Comparison of ENCODE assay signal across 9 mouse cellular contexts in the genomic region with DNA sequence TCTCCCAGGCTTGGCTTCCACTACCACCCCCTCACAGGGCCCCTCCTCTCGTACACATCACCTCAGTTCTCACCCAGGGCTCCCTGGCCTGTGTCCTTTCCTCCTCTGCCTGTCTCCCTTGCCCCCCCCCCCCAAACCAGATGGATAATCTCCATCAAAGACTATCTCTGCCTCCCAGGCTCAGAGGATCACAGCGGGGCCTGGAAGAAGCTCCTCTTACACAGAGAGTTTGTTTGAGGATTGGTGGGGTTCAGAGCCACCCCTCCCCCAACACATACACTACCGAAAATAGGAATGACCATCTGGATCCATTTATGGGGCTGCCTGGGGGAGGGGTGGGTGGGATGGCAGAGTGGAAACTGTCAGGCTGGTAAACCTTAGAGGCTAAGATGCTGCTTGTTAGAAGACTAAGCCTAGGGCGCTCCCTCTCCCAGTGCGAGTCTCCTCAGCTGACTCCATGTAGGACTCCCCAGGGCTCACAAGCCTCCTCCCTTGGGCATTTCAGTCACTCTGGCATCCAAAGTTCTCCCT. TPM values are rescaled to one million over a fixed set of nuclear protein-coding genes. Genes with fewer than 3 reads are reported as not detected.
DNase-seq lines count a peak whose midpoint lies in the region; ATAC-seq lines count a peak whose summit lies in the region.
"Had no signal": no experiment of that assay in that cellular context is flagged by ENCODE, and none has a peak within 500 bp of the region (broad histone marks: within the 10 kb centered on the region; RNA-seq: fewer than 3 reads in every experiment).

No protein-coding gene starts in this region.

- H3K4me1 ChIP-seq in heart, embryonic 14.5 days (ENCODE audit: control insufficient read depth in 2 of 2, insufficient read depth in 2 of 2, low read length in 2 of 2), result peaks cover 16 to 18% of the 10 kb centered on the region in 2 experiments
- peaks cover 18% of the 10 kb centered on the region for H3K4me1 ChIP-seq in forebrain, embryonic 12.5 days
- H3K4me1 ChIP-seq in midbrain, embryonic 12.5 days, result peaks cover 22% of the 10 kb centered on the region

- 23% methylated on average over 5 of the region's 5 CpGs for WGBS in heart, embryonic 14.5 days
- 25% methylated on average over 5 of the region's 5 CpGs for WGBS in forebrain, embryonic 12.5 days
- 15% methylated on average over 5 of the region's 5 CpGs for WGBS in midbrain, embryonic 12.5 days

- peak overlapping the region; percentile 31; the same call in 1 of the 2 replicates for H3K9ac ChIP-seq in heart, embryonic 14.5 days (ENCODE audit: low read length)
- H3K9ac ChIP-seq in forebrain, embryonic 12.5 days, result peak overlapping the region; percentile 29; the same call in 1 of the 2 replicates
- no peak overlapping the region for H3K9ac ChIP-seq in midbrain, embryonic 12.5 days (replicated peaks)

- ATAC-seq in heart, embryonic 14.5 days (ENCODE audit: insufficient number of reproducible peaks, insufficient read depth, low FRiP score, low read depth), result no peak
- ATAC-seq in forebrain, embryonic 12.5 days (ENCODE audit: low FRiP score), result no peak
- peak; percentile 20; the same call in 1 of the 2 replicates for ATAC-seq in midbrain, embryonic 12.5 days (ENCODE audit: low FRiP score, low read depth)

- intact Hi-C loops in heart, postnatal 10 days (cut with DNase I), result no loop called here

- H3K4me3 ChIP-seq in heart, embryonic 14.5 days (ENCODE audit: control insufficient read depth in 1 of 2, insufficient read depth in 1 of 2, low read depth in 1 of 2, low read length in 2 of 2), result no peak overlapping the region
- no peak overlapping the region for H3K4me3 ChIP-seq in forebrain, embryonic 12.5 days (replicated peaks)
- no peak overlapping the region for H3K4me3 ChIP-seq in midbrain, embryonic 12.5 days

- peak overlapping the region; percentile 1; the same call in 1 of the 2 replicates for H3K4me2 ChIP-seq in heart, embryonic 14.5 days (ENCODE audit: low read length)
- peak overlapping the region; percentile 10; the same call in 1 of the 2 replicates for H3K4me2 ChIP-seq in forebrain, embryonic 12.5 days
- peak overlapping the region; percentile 18; the same call in 1 of the 2 replicates for H3K4me2 ChIP-seq in midbrain, embryonic 12.5 days (replicated peaks)

- no peaks in the 10 kb centered on the region for H3K9me3 ChIP-seq in heart, embryonic 14.5 days (ENCODE audit: control insufficient read depth, low read length)
- no peaks in the 10 kb centered on the region for H3K9me3 ChIP-seq in forebrain, embryonic 12.5 days
- no peaks in the 10 kb centered on the region for H3K9me3 ChIP-seq in midbrain, embryonic 12.5 days
- H3K9me3 ChIP-seq: G1E had no signal

- no peaks in the 10 kb centered on the region for H3K36me3 ChIP-seq in heart, embryonic 14.5 days (ENCODE audit: control insufficient read depth, insufficient read depth, low read length)
- no peaks in the 10 kb centered on the region for H3K36me3 ChIP-seq in forebrain, embryonic 12.5 days (replicated peaks)
- H3K36me3 ChIP-seq in midbrain, embryonic 12.5 days, result no peaks in the 10 kb centered on the region
- H3K36me3 ChIP-seq: G1E had no signal

- DNase-seq in heart, adult 8-10 months (ENCODE audit: low spot score), result no peak
- DNase-seq in brain, adult 2 months (ENCODE audit: low read depth, low spot score), result peak; percentile 62
- no peak for DNase-seq in frontal cortex, postnatal 14 days (ENCODE audit: low spot score in 2 of 2)
- DNase-seq in spleen, adult 18-20 months, result no peak
- DNase-seq in heart, postnatal 10 days, result no peak

- peak overlapping the region; percentile 55 to 75 for H3K27ac ChIP-seq in heart, embryonic 14.5 days (replicated peaks in 1 of 2; ENCODE audit: control insufficient read depth in 1 of 2, insufficient read depth in 1 of 2, low read depth in 2 of 2, low read length in 2 of 2)
- peak overlapping the region; percentile 75 for H3K27ac ChIP-seq in forebrain, embryonic 12.5 days
- H3K27ac ChIP-seq in midbrain, embryonic 12.5 days (replicated peaks), result peak overlapping the region; percentile 79

- H3K27me3 ChIP-seq in heart, embryonic 14.5 days (ENCODE audit: control insufficient read depth, insufficient read depth, low read length), result no peaks in the 10 kb centered on the region
- no peaks in the 10 kb centered on the region for H3K27me3 ChIP-seq in forebrain, embryonic 12.5 days
- H3K27me3 ChIP-seq in midbrain, embryonic 12.5 days, result 0 out of 2 replicates have a peak, but pooled peaks cover 3% of the 10 kb centered on the region

RNA-seq across cellular contexts. Expression of gene Tmem222, which starts 4.4 kb away (rescaled TPM):
- 54.7 and 57.1 TPM in 2 replicates for polyA plus RNA-seq in heart, embryonic 14.5 days (2014; fragmentation: Nextera tagmentation; extraction: Ambion mirVana)
- total RNA-seq in heart, adult 8-10 months (2022), result 10 to 100 TPM; 29.3 to 39.8 (median 34.3) TPM
- 70.9 and 74.3 TPM in 2 replicates for polyA plus RNA-seq in forebrain, embryonic 12.5 days (2016; fragmentation: Nextera tagmentation; extraction: Ambion mirVana)
- polyA plus RNA-seq in midbrain, embryonic 12.5 days (2016; fragmentation: Nextera tagmentation; extraction: Ambion mirVana), result 79.9 and 85.5 TPM in 2 replicates
- 10 to 100 TPM; 28.7 to 31.7 TPM for total RNA-seq in heart, postnatal 10 days (2021)

RNA-seq across cellular contexts. Expression of gene Sytl1, which starts 19.1 kb away (rescaled TPM):
- polyA plus RNA-seq in heart, embryonic 14.5 days (2014; fragmentation: Nextera tagmentation; extraction: Ambion mirVana), result 0.34 and 0.42 TPM in 2 replicates
- total RNA-seq in heart, adult 8-10 months (2022), result under 1 TPM; 0.30 to 0.59 (median 0.33) TPM
- polyA plus RNA-seq in forebrain, embryonic 12.5 days (2016; fragmentation: Nextera tagmentation; extraction: Ambion mirVana), result 0.74 and 0.80 TPM in 2 replicates
- 1.3 and 1.8 TPM in 2 replicates for polyA plus RNA-seq in midbrain, embryonic 12.5 days (2016; fragmentation: Nextera tagmentation; extraction: Ambion mirVana)
- 1 to 10 TPM in 1 of 2 experiments, under 1 TPM in 1; 0.74 to 1.5 TPM for total RNA-seq in heart, postnatal 10 days (2021)

RNA-seq across cellular contexts. Expression of gene Map3k6, which starts 41.4 kb away (rescaled TPM):
- polyA plus RNA-seq in heart, embryonic 14.5 days (2014; fragmentation: Nextera tagmentation; extraction: Ambion mirVana), result 1.6 and 2.3 TPM in 2 replicates
- total RNA-seq in heart, adult 8-10 months (2022), result 10 to 100 TPM; 14.8 to 21.8 (median 16.3) TPM
- polyA plus RNA-seq in forebrain, embryonic 12.5 days (2016; fragmentation: Nextera tagmentation; extraction: Ambion mirVana), result 1.3 TPM in 2 replicates
- polyA plus RNA-seq in midbrain, embryonic 12.5 days (2016; fragmentation: Nextera tagmentation; extraction: Ambion mirVana), result 1.9 and 2.8 TPM in 2 replicates
- total RNA-seq in heart, postnatal 10 days (2021), result 10 to 100 TPM in 1 of 2 experiments, 1 to 10 TPM in 1; 8.2 to 30.7 TPM
